Mouse (Mus musculus): ENCODE results near the gene Ccni. TPM values are rescaled to one million over a fixed set of nuclear protein-coding genes. Genes with fewer than 3 reads are reported as not detected.

Ccni gene
- polyA plus RNA-seq, 1 experiment from 2014 or later = 68.1 TPM

DNA sequence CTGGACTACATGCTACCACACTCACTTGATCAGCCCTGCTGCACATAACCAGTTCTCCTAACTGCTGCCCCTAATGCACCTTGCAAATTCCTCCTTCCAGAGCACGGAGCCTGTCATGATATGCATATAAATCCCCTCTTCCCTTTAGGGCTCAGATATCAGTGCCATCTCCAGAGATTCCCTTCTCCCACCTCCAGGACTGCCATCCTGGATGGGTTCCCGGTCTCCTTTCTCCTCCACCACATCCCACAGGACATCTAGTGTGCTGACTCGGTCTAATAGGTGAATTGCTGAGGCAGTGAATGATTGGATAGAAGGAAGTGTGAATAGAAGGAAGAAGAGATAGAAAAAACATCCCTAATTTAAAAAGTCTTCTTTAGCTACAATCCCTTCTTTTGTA is 25.4 kb upstream of the Ccni start:
- Histone ChIP-seq H3K4me1 (replicated peaks; ENCODE audit: control insufficient read depth, insufficient read depth, low read length) (no peaks in the 10 kb centered on the region), H3K27me3 (replicated peaks; ENCODE audit: control insufficient read depth, insufficient read depth, low read length) (no peaks in the 10 kb centered on the region), H3K4me3 (ENCODE audit: low read depth, low read length) (no peak overlapping the region), H3K9me3 (ENCODE audit: control insufficient read depth) (no peaks in the 10 kb centered on the region), H3K27ac (ENCODE audit: low read depth, low read length) (no peak overlapping the region), H3K4me2 (replicated peaks; ENCODE audit: low read depth) (no peak overlapping the region), H3K36me3 (ENCODE audit: control insufficient read depth, insufficient read depth) (no peaks in the 10 kb centered on the region), H3K9ac (ENCODE audit: low read depth, low read length) (no peak overlapping the region)
- no peak for ATAC-seq
- WGBS = 71% methylated on average over 3 of the region's 3 CpGs
- no peak for TF ChIP-seq CTCF (IDR thresholded peaks at IDR 0.05; ENCODE audit: low read depth)

DNA sequence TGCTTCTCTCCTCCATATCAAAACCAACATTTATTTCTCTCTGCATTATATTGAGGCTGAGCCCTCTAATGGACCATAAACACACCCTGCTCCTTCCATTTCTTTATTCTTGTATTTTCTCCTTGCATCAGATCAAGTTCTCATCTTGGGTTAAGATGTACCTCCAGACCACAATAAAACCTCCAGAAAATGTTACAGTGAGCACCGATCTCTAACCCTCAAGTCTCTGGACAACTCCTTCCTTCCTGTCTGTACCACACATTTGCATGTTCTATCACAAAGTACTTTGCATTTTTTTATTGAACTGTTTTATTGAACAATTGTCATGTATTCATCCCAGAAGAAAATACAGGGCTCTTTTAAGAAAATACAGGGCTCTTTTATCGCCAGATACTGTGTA is 23.2 kb upstream of the Ccni start:
- no peak overlapping the region for H3K9ac ChIP-seq (ENCODE audit: low read depth, low read length)
- WGBS = 82% methylated on average over 2 of the region's 2 CpGs
- H3K9me3 ChIP-seq (ENCODE audit: control insufficient read depth) = no peaks in the 10 kb centered on the region
- no peak overlapping the region for H3K27ac ChIP-seq (ENCODE audit: low read depth, low read length)
- no peak overlapping the region for H3K4me3 ChIP-seq (ENCODE audit: low read depth, low read length)
- H3K4me1 ChIP-seq (replicated peaks; ENCODE audit: control insufficient read depth, insufficient read depth, low read length) = no peaks in the 10 kb centered on the region
- H3K27me3 ChIP-seq (replicated peaks; ENCODE audit: control insufficient read depth, insufficient read depth, low read length) = no peaks in the 10 kb centered on the region
- no peak for TF ChIP-seq CTCF (IDR thresholded peaks at IDR 0.05; ENCODE audit: low read depth)
- H3K36me3 ChIP-seq (ENCODE audit: control insufficient read depth, insufficient read depth) = no peaks in the 10 kb centered on the region
- no peak overlapping the region for H3K4me2 ChIP-seq (replicated peaks; ENCODE audit: low read depth)
- ATAC-seq = no peak

DNA sequence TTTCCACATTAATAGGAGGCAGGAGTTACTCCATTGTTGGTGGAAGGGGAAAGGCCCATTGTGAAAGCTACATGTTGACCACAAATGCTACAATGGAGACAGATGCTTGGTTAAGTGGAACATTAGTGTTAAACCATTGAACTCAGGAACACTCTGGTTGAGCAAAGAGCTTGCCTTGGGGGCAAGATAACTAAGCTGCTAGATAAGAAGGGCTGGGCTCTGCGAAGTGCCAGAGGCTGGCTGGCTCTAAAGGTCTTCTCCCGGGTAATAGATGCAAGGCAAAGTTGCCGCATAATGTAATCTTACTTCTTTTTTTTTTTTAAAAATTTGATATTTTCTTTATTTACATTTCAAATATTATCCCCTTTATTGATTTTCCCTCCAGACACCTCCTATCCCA is 20.9 kb upstream of the Ccni start:
- Histone ChIP-seq H3K9me3 (ENCODE audit: control insufficient read depth) (no peaks in the 10 kb centered on the region), H3K9ac (ENCODE audit: low read depth, low read length) (no peak overlapping the region), H3K27me3 (replicated peaks; ENCODE audit: control insufficient read depth, insufficient read depth, low read length) (no peaks in the 10 kb centered on the region), H3K4me3 (ENCODE audit: low read depth, low read length) (no peak overlapping the region), H3K4me1 (replicated peaks; ENCODE audit: control insufficient read depth, insufficient read depth, low read length) (no peaks in the 10 kb centered on the region), H3K36me3 (ENCODE audit: control insufficient read depth, insufficient read depth) (no peaks in the 10 kb centered on the region), H3K27ac (ENCODE audit: low read depth, low read length) (no peak overlapping the region), H3K4me2 (replicated peaks; ENCODE audit: low read depth) (no peak overlapping the region)
- no peak for ATAC-seq
- no peak for TF ChIP-seq CTCF (IDR thresholded peaks at IDR 0.05; ENCODE audit: low read depth)
- WGBS = 64% methylated on average over 3 of the region's 3 CpGs

DNA sequence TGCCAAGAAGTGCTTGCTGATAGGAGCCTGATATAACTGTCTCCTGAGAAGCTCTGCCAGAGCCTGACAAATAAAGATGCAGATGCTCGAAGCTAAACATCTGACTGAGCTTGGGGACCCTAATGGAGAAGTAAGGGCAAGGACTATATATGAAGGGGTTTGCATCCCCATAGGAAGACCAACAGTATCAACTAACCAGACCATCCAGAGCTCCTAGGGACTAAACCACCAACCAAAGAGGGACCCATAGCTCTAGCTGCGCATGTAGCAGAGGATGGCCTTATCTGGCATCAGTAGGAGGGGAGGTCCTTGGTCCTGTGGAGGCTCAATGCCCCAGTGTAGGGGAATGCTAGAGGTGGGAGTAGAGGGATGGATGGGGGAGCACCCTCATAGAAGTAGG is 18.3 kb upstream of the Ccni start:
- H3K9me3 ChIP-seq (ENCODE audit: control insufficient read depth) = no peaks in the 10 kb centered on the region
- no peak overlapping the region for H3K4me3 ChIP-seq (ENCODE audit: low read depth, low read length)
- no peak for ATAC-seq
- no peak overlapping the region for H3K27ac ChIP-seq (ENCODE audit: low read depth, low read length)
- 73% methylated on average over 2 of the region's 2 CpGs for WGBS
- no peak overlapping the region for H3K4me2 ChIP-seq (replicated peaks; ENCODE audit: low read depth)
- no peaks in the 10 kb centered on the region for H3K4me1 ChIP-seq (replicated peaks; ENCODE audit: control insufficient read depth, insufficient read depth, low read length)
- H3K36me3 ChIP-seq (ENCODE audit: control insufficient read depth, insufficient read depth) = no peaks in the 10 kb centered on the region
- TF ChIP-seq CTCF (IDR thresholded peaks at IDR 0.05; ENCODE audit: low read depth) = no peak
- no peaks in the 10 kb centered on the region for H3K27me3 ChIP-seq (replicated peaks; ENCODE audit: control insufficient read depth, insufficient read depth, low read length)
- no peak overlapping the region for H3K9ac ChIP-seq (ENCODE audit: low read depth, low read length)

DNA sequence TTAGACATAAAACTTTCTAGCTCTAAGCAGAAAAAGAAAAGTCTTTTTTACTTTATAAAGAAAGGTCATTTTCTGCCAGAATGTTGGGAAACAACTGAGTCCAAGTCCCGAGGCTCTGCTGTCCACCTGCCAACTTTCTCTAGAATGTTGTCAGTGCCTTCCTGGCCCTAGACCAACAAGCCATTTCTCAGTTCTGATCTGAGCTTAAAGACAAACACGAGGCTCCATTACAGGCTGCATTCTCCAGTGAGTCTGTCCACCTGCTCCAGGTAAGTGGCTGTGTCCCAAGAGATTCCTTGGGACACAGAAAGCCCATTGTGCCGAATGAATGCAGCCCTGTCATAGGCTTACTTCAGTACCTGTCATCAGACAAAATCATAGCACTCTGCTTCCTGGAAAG is 15.4 kb upstream of the Ccni start:
- TF ChIP-seq CTCF (IDR thresholded peaks at IDR 0.05; ENCODE audit: low read depth) = no peak
- ATAC-seq = no peak
- no peak overlapping the region for H3K4me2 ChIP-seq (replicated peaks; ENCODE audit: low read depth)
- no peak overlapping the region for H3K4me3 ChIP-seq (ENCODE audit: low read depth, low read length)
- H3K27me3 ChIP-seq (replicated peaks; ENCODE audit: control insufficient read depth, insufficient read depth, low read length) = no peaks in the 10 kb centered on the region
- WGBS = 51% methylated on average over 3 of the region's 3 CpGs
- H3K27ac ChIP-seq (ENCODE audit: low read depth, low read length) = no peak overlapping the region
- H3K4me1 ChIP-seq (replicated peaks; ENCODE audit: control insufficient read depth, insufficient read depth, low read length) = no peaks in the 10 kb centered on the region
- H3K9ac ChIP-seq (ENCODE audit: low read depth, low read length) = no peak overlapping the region
- no peaks in the 10 kb centered on the region for H3K36me3 ChIP-seq (ENCODE audit: control insufficient read depth, insufficient read depth)
- no peaks in the 10 kb centered on the region for H3K9me3 ChIP-seq (ENCODE audit: control insufficient read depth)

DNA sequence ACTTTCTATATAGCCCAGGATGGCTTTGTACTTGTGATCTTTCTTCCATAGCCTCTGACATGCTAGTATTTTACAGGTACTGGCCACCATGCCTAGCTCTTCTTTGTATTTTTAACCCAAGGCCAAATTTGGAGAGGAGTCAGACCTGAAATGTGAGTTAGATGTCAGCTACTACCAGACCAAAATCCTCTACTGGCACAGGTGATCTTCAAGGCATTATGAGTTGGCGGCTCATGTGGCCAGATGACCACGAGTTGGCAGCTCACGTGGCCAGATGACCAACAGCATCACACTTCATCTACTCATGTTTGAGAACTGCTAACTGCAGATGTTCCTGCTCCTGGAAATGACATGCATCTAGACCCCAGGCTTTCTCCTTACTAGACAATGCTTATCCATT is 12.1 kb upstream of the Ccni start:
- H3K4me3 ChIP-seq (ENCODE audit: low read depth, low read length) = no peak overlapping the region
- H3K9me3 ChIP-seq (ENCODE audit: control insufficient read depth) = no peaks in the 10 kb centered on the region
- no peak overlapping the region for H3K9ac ChIP-seq (ENCODE audit: low read depth, low read length)
- no peak for TF ChIP-seq CTCF (IDR thresholded peaks at IDR 0.05; ENCODE audit: low read depth)
- H3K27me3 ChIP-seq (replicated peaks; ENCODE audit: control insufficient read depth, insufficient read depth, low read length) = no peaks in the 10 kb centered on the region
- ATAC-seq = no peak
- no peak overlapping the region for H3K4me2 ChIP-seq (replicated peaks; ENCODE audit: low read depth)
- H3K4me1 ChIP-seq (replicated peaks; ENCODE audit: control insufficient read depth, insufficient read depth, low read length) = no peaks in the 10 kb centered on the region
- WGBS = 92% methylated on average over 3 of the region's 3 CpGs
- no peaks in the 10 kb centered on the region for H3K36me3 ChIP-seq (ENCODE audit: control insufficient read depth, insufficient read depth)
- H3K27ac ChIP-seq (ENCODE audit: low read depth, low read length) = no peak overlapping the region

DNA sequence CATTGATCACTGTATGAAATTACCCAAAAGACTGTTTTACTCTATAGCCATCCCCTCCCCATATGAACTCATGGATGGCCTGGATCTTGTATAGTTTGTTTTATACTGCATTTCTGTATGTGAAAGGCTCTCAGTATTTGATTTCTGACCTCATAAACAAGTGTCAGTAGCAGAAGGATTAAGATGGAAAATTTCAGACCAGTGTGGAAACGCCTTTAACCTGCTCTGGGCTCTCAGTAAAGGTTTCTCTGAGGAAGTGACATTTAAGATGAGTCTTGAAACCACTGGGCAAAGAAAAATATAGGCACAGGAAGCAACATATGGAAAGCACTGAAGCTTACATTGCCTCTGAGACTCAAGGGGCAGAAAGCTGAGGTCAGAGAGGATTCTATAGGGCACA is 1.3 kb upstream of the Ccni start:
- WGBS = 77% methylated on average over 1 of the region's 1 CpGs
- H3K4me2 ChIP-seq (replicated peaks; ENCODE audit: low read depth) = no peak overlapping the region
- H3K27me3 ChIP-seq (replicated peaks; ENCODE audit: control insufficient read depth, insufficient read depth, low read length) = no peaks in the 10 kb centered on the region
- no peak overlapping the region for H3K27ac ChIP-seq (ENCODE audit: low read depth, low read length)
- no peak for ATAC-seq
- no peak overlapping the region for H3K4me3 ChIP-seq (ENCODE audit: low read depth, low read length)
- no peaks in the 10 kb centered on the region for H3K9me3 ChIP-seq (ENCODE audit: control insufficient read depth)
- no peak for TF ChIP-seq CTCF (IDR thresholded peaks at IDR 0.05; ENCODE audit: low read depth)
- H3K4me1 ChIP-seq (replicated peaks; ENCODE audit: control insufficient read depth, insufficient read depth, low read length) = peaks cover 9% of the 10 kb centered on the region; the same call in 1 of the 2 replicates
- no peaks in the 10 kb centered on the region for H3K36me3 ChIP-seq (ENCODE audit: control insufficient read depth, insufficient read depth)
- no peak overlapping the region for H3K9ac ChIP-seq (ENCODE audit: low read depth, low read length)
